Mouse (Mus musculus): ENCODE measurements around the gene Phactr2. TPM values are rescaled to one million over a fixed set of nuclear protein-coding genes. Genes with fewer than 3 reads are reported as not detected.
A peak's percentile ranks its signal among the peaks of the same experiment; 100 is the strongest.
"Not testable (repeated sequence)": the region's sequence is repeated elsewhere in the genome, so short reads cannot be mapped to it uniquely, and the experiment has no call there.

The Phactr2 gene
- polyA plus RNA-seq (2015; fragmentation: Nextera tagmentation; extraction: Ambion mirVana), result 16.8 and 19.6 TPM in 2 replicates

GRCm38 (mm10) chr10:13473833-13474567, at the start of gene Phactr2:
Gene Phactr2 (minus strand): TSS chr10:13474412.
- no peaks in the 10 kb centered on the region for H3K9me3 ChIP-seq (ENCODE audit: control insufficient read depth, low read length)
- DNase-seq (ENCODE audit: low spot score), result peak; percentile 68
- TF ChIP-seq EP300 (optimal IDR thresholded peaks at IDR 0.05) (no peak), CTCF (IDR thresholded peaks at IDR 0.05; ENCODE audit: low read depth) (peak; percentile 25; the same call in 1 of the 2 replicates)
- no peaks in the 10 kb centered on the region for H3K27me3 ChIP-seq (ENCODE audit: control insufficient read depth, insufficient read depth, low read length)
- under 1% methylated on average over 68 of the region's 71 CpGs for WGBS
- peak within 1 kb of the TSS; percentile 72 for H3K4me3 ChIP-seq (ENCODE audit: low read depth, low read length)
- no peaks in the 10 kb centered on the region for H3K4me1 ChIP-seq (replicated peaks; ENCODE audit: control insufficient read depth, insufficient read depth)
- H3K9ac ChIP-seq (ENCODE audit: low read length), result peak within 1 kb of the TSS; percentile 82
- H3K4me2 ChIP-seq (replicated peaks; ENCODE audit: low read depth), result peak within 1 kb of the TSS; percentile 99
- peak within 1 kb of the TSS; percentile 69 for H3K27ac ChIP-seq (replicated peaks)
- no peaks in the 10 kb centered on the region for H3K36me3 ChIP-seq (ENCODE audit: control insufficient read depth, insufficient read depth, low read length)
- ATAC-seq (ENCODE audit: low FRiP score, low TSS enrichment), result peak; percentile 86

- Histone ChIP-seq H3K27ac (replicated peaks) (no peak overlapping the region), H3K4me1 (replicated peaks; ENCODE audit: control insufficient read depth, insufficient read depth) (no peaks in the 10 kb centered on the region), H3K4me2 (replicated peaks; ENCODE audit: low read depth) (no peak overlapping the region), H3K27me3 (ENCODE audit: control insufficient read depth, insufficient read depth, low read length) (no peaks in the 10 kb centered on the region), H3K9me3 (ENCODE audit: control insufficient read depth, low read length) (no peaks in the 10 kb centered on the region), H3K4me3 (ENCODE audit: low read depth, low read length) (no peak overlapping the region), H3K36me3 (ENCODE audit: control insufficient read depth, insufficient read depth, low read length) (peaks cover 2% of the 10 kb centered on the region; the same call in 1 of the 2 replicates), H3K9ac (ENCODE audit: low read length) (no peak overlapping the region)
- no peak for TF ChIP-seq CTCF (IDR thresholded peaks at IDR 0.05; ENCODE audit: low read depth)
- TF ChIP-seq EP300 (optimal IDR thresholded peaks at IDR 0.05), result no peak
- no peak for DNase-seq (ENCODE audit: low spot score)
- no peak for ATAC-seq (ENCODE audit: low FRiP score, low TSS enrichment)
- WGBS, result 52% methylated on average over 4 of the region's 4 CpGs
Observed at GRCm38 (mm10) chr10:13521857-13522256, 47.6 kb upstream of the Phactr2 start.

GRCm38 (mm10) chr10:13502371-13502770, 28.2 kb upstream of the Phactr2 start:
- TF ChIP-seq CTCF (IDR thresholded peaks at IDR 0.05; ENCODE audit: low read depth) (no peak), EP300 (optimal IDR thresholded peaks at IDR 0.05) (no peak)
- H3K27ac ChIP-seq (replicated peaks), result no peak overlapping the region
- no peaks in the 10 kb centered on the region for H3K9me3 ChIP-seq (ENCODE audit: control insufficient read depth, low read length)
- H3K9ac ChIP-seq (ENCODE audit: low read length), result no peak overlapping the region
- H3K4me3 ChIP-seq (ENCODE audit: low read depth, low read length), result no peak overlapping the region
- ATAC-seq (ENCODE audit: low FRiP score, low TSS enrichment) (no peak), DNase-seq (ENCODE audit: low spot score) (no peak)
- H3K4me1 ChIP-seq (replicated peaks; ENCODE audit: control insufficient read depth, insufficient read depth), result 0 out of 2 replicates have a peak, but pooled peaks cover 3% of the 10 kb centered on the region
- no peak overlapping the region for H3K4me2 ChIP-seq (replicated peaks; ENCODE audit: low read depth)
- WGBS, result 79% methylated on average over 8 of the region's 8 CpGs
- no peaks in the 10 kb centered on the region for H3K27me3 ChIP-seq (ENCODE audit: control insufficient read depth, insufficient read depth, low read length)
- H3K36me3 ChIP-seq (ENCODE audit: control insufficient read depth, insufficient read depth, low read length), result peaks cover 2% of the 10 kb centered on the region; the same call in 1 of the 2 replicates

- H3K9ac ChIP-seq (ENCODE audit: low read length), result peak overlapping the region; percentile 66; the same call in 1 of the 2 replicates
- not testable (repeated sequence) for H3K27me3 ChIP-seq (ENCODE audit: control insufficient read depth, insufficient read depth, low read length); H3K4me1 ChIP-seq (replicated peaks; ENCODE audit: control insufficient read depth, insufficient read depth); H3K36me3 ChIP-seq (ENCODE audit: control insufficient read depth, insufficient read depth, low read length); DNase-seq (ENCODE audit: low spot score); H3K27ac ChIP-seq (replicated peaks); H3K9me3 ChIP-seq (ENCODE audit: control insufficient read depth, low read length); ATAC-seq (ENCODE audit: low FRiP score, low TSS enrichment)
- H3K4me2 ChIP-seq (replicated peaks; ENCODE audit: low read depth), result peak overlapping the region; percentile 74
- WGBS, result 49% methylated on average over 4 of the region's 4 CpGs
- H3K4me3 ChIP-seq (ENCODE audit: low read depth, low read length), result peak overlapping the region; percentile 65
Observed at GRCm38 (mm10) chr10:13501533-13501932, 27.3 kb upstream of the Phactr2 start.

GRCm38 (mm10) chr10:13500938-13501496, 26.8 kb upstream of the Phactr2 start:
- no peak for TF ChIP-seq CTCF (IDR thresholded peaks at IDR 0.05; ENCODE audit: low read depth)
- ATAC-seq (ENCODE audit: low FRiP score, low TSS enrichment) (peak; percentile 99), DNase-seq (ENCODE audit: low spot score) (peak; percentile 93)
- Histone ChIP-seq H3K27me3 (ENCODE audit: control insufficient read depth, insufficient read depth, low read length) (no peaks in the 10 kb centered on the region), H3K4me2 (replicated peaks; ENCODE audit: low read depth) (peak overlapping the region; percentile 74), H3K27ac (replicated peaks) (peak overlapping the region; percentile 81), H3K9ac (ENCODE audit: low read length) (peak overlapping the region; percentile 66), H3K36me3 (ENCODE audit: control insufficient read depth, insufficient read depth, low read length) (peaks cover 2% of the 10 kb centered on the region; the same call in 1 of the 2 replicates), H3K4me3 (ENCODE audit: low read depth, low read length) (peak overlapping the region; percentile 65), H3K4me1 (replicated peaks; ENCODE audit: control insufficient read depth, insufficient read depth) (0 out of 2 replicates have a peak, but pooled peaks cover 3% of the 10 kb centered on the region), H3K9me3 (ENCODE audit: control insufficient read depth, low read length) (no peaks in the 10 kb centered on the region)
- WGBS, result 2% methylated on average over 30 of the region's 30 CpGs

- DNase-seq (ENCODE audit: low spot score) (no peak), ATAC-seq (ENCODE audit: low FRiP score, low TSS enrichment) (0 out of 2 replicates have a peak, but pooled peaks have one; percentile 1)
- WGBS, result 45% methylated on average over 9 of the region's 9 CpGs
- H3K36me3 ChIP-seq (ENCODE audit: control insufficient read depth, insufficient read depth, low read length), result no peaks in the 10 kb centered on the region; the same call in 1 of the 2 replicates
- 0 out of 2 replicates have a peak, but pooled peaks cover 3% of the 10 kb centered on the region for H3K4me1 ChIP-seq (replicated peaks; ENCODE audit: control insufficient read depth, insufficient read depth)
- no peaks in the 10 kb centered on the region for H3K27me3 ChIP-seq (ENCODE audit: control insufficient read depth, insufficient read depth, low read length)
- peak overlapping the region; percentile 66 for H3K9ac ChIP-seq (ENCODE audit: low read length)
- H3K4me3 ChIP-seq (ENCODE audit: low read depth, low read length), result peak overlapping the region; percentile 65
- H3K9me3 ChIP-seq (ENCODE audit: control insufficient read depth, low read length), result no peaks in the 10 kb centered on the region
- peak overlapping the region; percentile 74 for H3K4me2 ChIP-seq (replicated peaks; ENCODE audit: low read depth)
- H3K27ac ChIP-seq (replicated peaks), result peak overlapping the region; percentile 45; the same call in 1 of the 2 replicates
- no peak for TF ChIP-seq CTCF (IDR thresholded peaks at IDR 0.05; ENCODE audit: low read depth)
- no peak for TF ChIP-seq EP300 (optimal IDR thresholded peaks at IDR 0.05)
Observed at GRCm38 (mm10) chr10:13500473-13500872, 26.3 kb upstream of the Phactr2 start.

All from stomach, postnatal 0 days (tissue).